Mouse (Mus musculus): Measurements from ENCODE around the gene Stard8. TPM values are rescaled to one million over a fixed set of nuclear protein-coding genes. Genes with fewer than 3 reads are reported as not detected.
"Not testable (repeated sequence)": the region's sequence is repeated elsewhere in the genome, so short reads cannot be mapped to it uniquely, and the experiment has no call there.

The Stard8 gene
- polyA plus RNA-seq, 2 experiments = 2.0 to 2.2 TPM

DNA sequence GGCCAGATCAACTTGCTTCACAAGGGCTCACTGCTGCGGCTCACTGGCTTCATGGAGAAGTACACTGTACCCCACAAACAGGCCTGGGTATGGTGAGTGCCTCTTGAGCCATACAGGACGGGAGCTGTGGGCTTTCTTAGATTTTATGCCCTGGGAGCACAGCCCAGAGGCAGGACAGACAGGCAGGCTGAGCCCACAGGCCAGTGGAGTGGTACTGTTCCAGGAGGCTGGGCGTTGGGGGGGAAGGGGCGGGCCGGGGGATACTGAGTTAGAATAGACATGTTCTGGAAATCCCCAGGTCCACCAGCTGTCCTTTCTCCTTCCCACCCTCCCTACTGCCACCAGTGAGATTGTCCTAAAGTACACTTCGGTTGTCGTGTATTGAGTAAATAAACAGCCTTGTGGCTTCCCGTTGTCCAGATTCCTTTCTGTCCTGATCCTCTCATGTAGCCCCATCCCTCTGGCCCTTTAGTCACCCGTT, 64.7 kb downstream of the Stard8 start:
- ATAC-seq (ENCODE audit: insufficient read depth) (no peak), DNase-seq (ENCODE audit: low read depth in 3 of 3, low spot score in 3 of 3) (no peak)
- Histone ChIP-seq H3K9ac (replicated peaks) (no peak overlapping the region), H3K4me2 (ENCODE audit: low read depth) (no peak overlapping the region), H3K27me3 (ENCODE audit: control insufficient read depth, insufficient read depth, low read length) (no peaks in the 10 kb centered on the region), H3K36me3 (replicated peaks; ENCODE audit: control insufficient read depth, insufficient read depth, low read depth) (no peaks in the 10 kb centered on the region), H3K9me3 (ENCODE audit: control insufficient read depth, low read length) (no peaks in the 10 kb centered on the region), H3K4me3 (ENCODE audit: insufficient read depth in 1 of 2, low read depth in 2 of 2, low read length in 2 of 2) (no peak overlapping the region), H3K27ac (no peak overlapping the region), H3K4me1 (replicated peaks; ENCODE audit: control insufficient read depth in 2 of 2, insufficient read depth in 2 of 2, low read length in 1 of 2) (no peaks in the 10 kb centered on the region)
- 70% methylated on average over 9 of the region's 9 CpGs for WGBS (ENCODE audit: insufficient replicate concordance)
- TF ChIP-seq EP300 (IDR thresholded peaks at IDR 0.05; ENCODE audit: low read depth) = no peak
- no peak for TF ChIP-seq CTCF (IDR thresholded peaks at IDR 0.05; ENCODE audit: low read depth)

DNA sequence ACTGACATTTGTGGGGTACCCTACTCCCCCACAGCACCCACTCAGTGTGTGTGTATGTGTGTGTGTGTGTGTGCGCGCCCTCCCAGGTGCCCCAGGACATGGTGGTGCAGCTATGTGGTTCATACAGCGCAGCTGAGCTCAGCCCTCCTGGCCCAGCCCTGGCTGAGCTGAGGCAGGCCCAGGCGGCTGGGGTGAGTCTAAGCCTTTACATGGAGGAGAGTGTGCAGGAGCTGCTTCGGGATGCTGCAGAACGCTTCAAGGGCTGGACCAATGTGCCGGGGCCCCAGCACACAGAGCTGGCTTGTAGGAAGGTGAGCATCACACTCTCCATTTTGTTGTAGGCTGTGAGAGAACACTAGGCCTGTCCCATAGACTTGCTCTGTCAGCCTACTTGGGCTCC, 68.1 kb downstream of the Stard8 start:
- Histone ChIP-seq H3K4me2 (ENCODE audit: low read depth) (no peak overlapping the region), H3K4me3 (ENCODE audit: insufficient read depth in 1 of 2, low read depth in 2 of 2, low read length in 2 of 2) (no peak overlapping the region), H3K36me3 (replicated peaks; ENCODE audit: control insufficient read depth, insufficient read depth, low read depth) (no peaks in the 10 kb centered on the region), H3K9me3 (ENCODE audit: control insufficient read depth, low read length) (no peaks in the 10 kb centered on the region), H3K27ac (no peak overlapping the region), H3K4me1 (replicated peaks; ENCODE audit: control insufficient read depth in 2 of 2, insufficient read depth in 2 of 2, low read length in 1 of 2) (no peaks in the 10 kb centered on the region), H3K9ac (replicated peaks) (no peak overlapping the region), H3K27me3 (ENCODE audit: control insufficient read depth, insufficient read depth, low read length) (no peaks in the 10 kb centered on the region)
- DNase-seq (ENCODE audit: low read depth in 3 of 3, low spot score in 3 of 3) (no peak), ATAC-seq (ENCODE audit: insufficient read depth) (no peak)
- TF ChIP-seq EP300 (IDR thresholded peaks at IDR 0.05; ENCODE audit: low read depth) (no peak), CTCF (IDR thresholded peaks at IDR 0.05; ENCODE audit: low read depth) (no peak)
- WGBS (ENCODE audit: insufficient replicate concordance) = 76% methylated on average over 7 of the region's 7 CpGs

DNA sequence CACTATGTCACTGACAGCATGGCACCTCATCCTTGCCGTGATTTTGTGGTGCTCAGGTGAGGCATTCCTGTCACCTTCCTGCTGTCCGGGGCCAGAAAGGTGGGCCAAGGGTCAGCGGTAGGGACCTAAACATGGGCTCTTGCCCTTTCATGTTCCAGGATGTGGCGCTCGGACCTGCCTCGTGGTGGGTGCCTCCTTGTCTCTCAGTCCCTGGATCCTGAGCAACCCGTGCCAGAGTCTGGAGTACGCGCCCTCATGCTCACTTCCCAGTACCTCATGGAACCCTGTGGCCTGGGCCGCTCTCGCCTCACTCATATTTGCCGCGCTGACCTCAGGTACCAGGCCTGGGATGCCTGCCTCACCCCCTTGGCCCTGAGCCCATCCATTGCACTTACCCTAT, 69.5 kb downstream of the Stard8 start:
- no peak overlapping the region for H3K27ac ChIP-seq
- TF ChIP-seq EP300 (IDR thresholded peaks at IDR 0.05; ENCODE audit: low read depth) (no peak), CTCF (IDR thresholded peaks at IDR 0.05; ENCODE audit: low read depth) (no peak)
- ATAC-seq (ENCODE audit: insufficient read depth) (no peak), DNase-seq (ENCODE audit: low read depth in 3 of 3, low spot score in 3 of 3) (no peak)
- no peaks in the 10 kb centered on the region for H3K9me3 ChIP-seq (ENCODE audit: control insufficient read depth, low read length)
- H3K36me3 ChIP-seq (replicated peaks; ENCODE audit: control insufficient read depth, insufficient read depth, low read depth) = no peaks in the 10 kb centered on the region
- H3K4me2 ChIP-seq (ENCODE audit: low read depth) = no peak overlapping the region
- H3K9ac ChIP-seq (replicated peaks) = no peak overlapping the region
- 85% methylated on average over 13 of the region's 13 CpGs for WGBS (ENCODE audit: insufficient replicate concordance)
- H3K4me3 ChIP-seq (ENCODE audit: insufficient read depth in 1 of 2, low read depth in 2 of 2, low read length in 2 of 2) = no peak overlapping the region
- H3K27me3 ChIP-seq (ENCODE audit: control insufficient read depth, insufficient read depth, low read length) = no peaks in the 10 kb centered on the region
- no peaks in the 10 kb centered on the region for H3K4me1 ChIP-seq (replicated peaks; ENCODE audit: control insufficient read depth in 2 of 2, insufficient read depth in 2 of 2, low read length in 1 of 2)

DNA sequence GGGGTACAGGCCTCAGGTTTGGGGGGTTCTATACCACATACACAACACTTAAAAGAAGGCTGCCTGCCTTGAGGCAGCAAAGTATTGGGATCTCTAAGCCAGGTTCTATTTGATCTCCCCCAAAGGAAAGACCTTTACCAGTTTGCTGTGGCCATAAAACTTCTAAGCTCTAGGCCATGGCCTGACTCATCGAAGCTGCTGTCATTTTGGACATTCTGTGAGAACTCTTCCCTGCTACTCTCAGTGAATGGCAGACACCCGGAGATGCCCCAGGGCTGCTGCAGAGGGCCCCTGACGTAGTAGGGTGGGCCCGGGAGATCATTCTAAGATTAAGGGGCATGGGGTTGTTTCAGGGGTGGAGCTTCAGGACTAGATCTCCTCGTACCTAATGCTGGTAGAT, 72.1 kb downstream of the Stard8 start:
- no peak for TF ChIP-seq EP300 (IDR thresholded peaks at IDR 0.05; ENCODE audit: low read depth)
- no peak for TF ChIP-seq CTCF (IDR thresholded peaks at IDR 0.05; ENCODE audit: low read depth)
- no peak overlapping the region for H3K27ac ChIP-seq
- H3K9me3 ChIP-seq (ENCODE audit: control insufficient read depth, low read length) = no peaks in the 10 kb centered on the region
- ATAC-seq (ENCODE audit: insufficient read depth) (no peak), DNase-seq (ENCODE audit: low read depth in 3 of 3, low spot score in 3 of 3) (no peak)
- no peaks in the 10 kb centered on the region for H3K36me3 ChIP-seq (replicated peaks; ENCODE audit: control insufficient read depth, insufficient read depth, low read depth)
- no peak overlapping the region for H3K4me3 ChIP-seq (ENCODE audit: insufficient read depth in 1 of 2, low read depth in 2 of 2, low read length in 2 of 2)
- H3K9ac ChIP-seq (replicated peaks) = no peak overlapping the region
- 54% methylated on average over 5 of the region's 5 CpGs for WGBS (ENCODE audit: insufficient replicate concordance)
- no peak overlapping the region for H3K4me2 ChIP-seq (ENCODE audit: low read depth)
- no peaks in the 10 kb centered on the region for H3K27me3 ChIP-seq (ENCODE audit: control insufficient read depth, insufficient read depth, low read length)
- H3K4me1 ChIP-seq (replicated peaks; ENCODE audit: control insufficient read depth in 2 of 2, insufficient read depth in 2 of 2, low read length in 1 of 2) = no peaks in the 10 kb centered on the region

- H3K27ac ChIP-seq = no peak overlapping the region
- 49% methylated on average over 4 of the region's 4 CpGs for WGBS (ENCODE audit: insufficient replicate concordance)
- no peak for ATAC-seq (ENCODE audit: insufficient read depth)
Observed at GRCm38 (mm10) chrX:99076460-99076859, 73.4 kb downstream of the Stard8 start.

DNA sequence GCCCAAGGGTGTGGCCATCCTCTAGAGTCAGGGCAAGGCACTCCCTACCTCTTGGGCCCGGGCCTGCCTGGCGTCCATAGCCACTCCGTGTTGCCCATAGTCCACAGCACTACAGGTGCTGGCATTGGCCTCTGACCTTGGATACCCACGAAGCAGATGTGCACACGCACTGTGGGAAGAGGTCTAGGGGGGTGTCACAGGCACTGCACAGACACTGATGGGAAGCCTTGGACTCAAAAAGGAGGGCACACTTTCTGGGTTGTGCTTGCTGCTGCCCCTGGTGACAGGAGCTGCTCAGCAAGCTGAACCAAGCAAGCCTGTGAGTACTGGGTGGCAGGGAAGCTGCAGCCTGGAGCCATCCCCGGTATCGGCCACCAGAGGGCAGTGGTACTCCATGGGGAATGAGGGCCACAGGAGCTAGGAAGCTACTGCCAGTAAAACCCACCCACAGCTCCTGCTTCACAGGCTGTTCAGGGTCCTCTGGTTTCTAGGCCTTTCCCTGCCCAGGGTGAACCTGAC, 75.4 kb downstream of the Stard8 start:
- not testable (repeated sequence) for DNase-seq (ENCODE audit: low read depth in 3 of 3, low spot score in 3 of 3); ATAC-seq (ENCODE audit: insufficient read depth)
- 71% methylated on average over 3 of the region's 7 CpGs for WGBS (ENCODE audit: insufficient replicate concordance)

More at GRCm38 (mm10) chrX:99076460-99076859, 73.4 kb downstream of the Stard8 start:
- Histone ChIP-seq H3K9ac (replicated peaks) (no peak overlapping the region), H3K36me3 (replicated peaks; ENCODE audit: control insufficient read depth, insufficient read depth, low read depth) (no peaks in the 10 kb centered on the region), H3K4me2 (ENCODE audit: low read depth) (no peak overlapping the region), H3K27me3 (ENCODE audit: control insufficient read depth, insufficient read depth, low read length) (no peaks in the 10 kb centered on the region), H3K9me3 (ENCODE audit: control insufficient read depth, low read length) (no peaks in the 10 kb centered on the region), H3K4me1 (replicated peaks; ENCODE audit: control insufficient read depth in 2 of 2, insufficient read depth in 2 of 2, low read length in 1 of 2) (no peaks in the 10 kb centered on the region), H3K4me3 (ENCODE audit: insufficient read depth in 1 of 2, low read depth in 2 of 2, low read length in 2 of 2) (no peak overlapping the region)
- DNase-seq (ENCODE audit: low read depth in 3 of 3, low spot score in 3 of 3) = no peak
- TF ChIP-seq CTCF (IDR thresholded peaks at IDR 0.05; ENCODE audit: low read depth) (no peak), EP300 (IDR thresholded peaks at IDR 0.05; ENCODE audit: low read depth) (no peak)

More for the DNA sequence above, 75.4 kb downstream of the Stard8 start:
- not testable (repeated sequence) for H3K4me3 ChIP-seq (ENCODE audit: insufficient read depth in 1 of 2, low read depth in 2 of 2, low read length in 2 of 2); H3K36me3 ChIP-seq (replicated peaks; ENCODE audit: control insufficient read depth, insufficient read depth, low read depth); H3K9me3 ChIP-seq (ENCODE audit: control insufficient read depth, low read length); H3K4me2 ChIP-seq (ENCODE audit: low read depth); H3K9ac ChIP-seq (replicated peaks); H3K27ac ChIP-seq; H3K27me3 ChIP-seq (ENCODE audit: control insufficient read depth, insufficient read depth, low read length); H3K4me1 ChIP-seq (replicated peaks; ENCODE audit: control insufficient read depth in 2 of 2, insufficient read depth in 2 of 2, low read length in 1 of 2)

All from liver, embryonic 14.5 days (tissue).